In the genomic region with DNA sequence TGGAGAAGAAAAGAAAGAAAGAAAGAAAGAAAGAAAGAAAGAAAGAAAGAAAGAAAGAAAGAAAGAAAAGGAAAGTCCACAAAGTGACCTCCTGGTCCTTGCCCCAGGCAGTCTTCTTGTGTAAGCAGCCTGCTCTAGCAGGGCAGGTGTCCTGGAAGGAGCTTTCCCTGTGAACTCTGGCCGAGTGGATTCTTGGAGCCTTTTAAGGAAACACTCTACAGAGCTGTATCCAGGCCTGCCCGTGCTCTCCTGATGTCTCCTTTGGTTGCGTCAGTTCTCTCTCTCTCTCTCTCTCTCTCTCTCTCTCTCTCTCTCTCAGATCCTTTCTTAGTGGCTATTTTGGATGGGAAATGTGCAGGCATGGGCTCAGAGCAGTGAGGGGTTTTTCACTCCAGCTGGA, we compare ENCODE assay signal across 16 mouse cellular contexts.
DNase-seq lines count a peak whose midpoint lies in the region; ATAC-seq lines count a peak whose summit lies in the region.
"Had no signal": no experiment of that assay in that cellular context is flagged by ENCODE, and none has a peak within 500 bp of the region (broad histone marks: within the 10 kb centered on the region; RNA-seq: fewer than 3 reads in every experiment).

No protein-coding gene starts in this region.

- H3K4me3 ChIP-seq in liver, embryonic 11.5 days (ENCODE audit: low read depth, low read length) = no peak overlapping the region
- H3K4me3 ChIP-seq: forebrain, embryonic 12.5 days; hindbrain, embryonic 12.5 days; liver, embryonic 13.5 days; neural tube, embryonic 12.5 days had no signal

- no peaks in the 10 kb centered on the region for H3K36me3 ChIP-seq in liver, embryonic 11.5 days (ENCODE audit: control insufficient read depth, insufficient read depth, low read length)
- H3K36me3 ChIP-seq: embryonic facial prominence, embryonic 15.5 days; forebrain, embryonic 12.5 days; hindbrain, embryonic 12.5 days; liver, embryonic 13.5 days; neural tube, embryonic 12.5 days had no signal

- H3K4me2 ChIP-seq in liver, embryonic 11.5 days = no peak overlapping the region
- H3K4me2 ChIP-seq: forebrain, embryonic 12.5 days; hindbrain, embryonic 12.5 days; liver, embryonic 13.5 days; neural tube, embryonic 12.5 days had no signal

- 48% methylated on average over 3 of the region's 3 CpGs for WGBS in liver, embryonic 11.5 days

- no peaks in the 10 kb centered on the region for H3K9me3 ChIP-seq in liver, embryonic 11.5 days (ENCODE audit: control insufficient read depth, low read length)
- H3K9me3 ChIP-seq: embryonic facial prominence, embryonic 15.5 days; forebrain, embryonic 12.5 days; hindbrain, embryonic 12.5 days; liver, embryonic 13.5 days; neural tube, embryonic 12.5 days had no signal

- no peaks in the 10 kb centered on the region for H3K27me3 ChIP-seq in liver, embryonic 11.5 days (replicated peaks; ENCODE audit: control insufficient read depth, insufficient read depth, low read length)
- H3K27me3 ChIP-seq: embryonic facial prominence, embryonic 15.5 days; forebrain, embryonic 12.5 days; hindbrain, embryonic 12.5 days; liver, embryonic 13.5 days; neural tube, embryonic 12.5 days had no signal

- no peak overlapping the region for H3K27ac ChIP-seq in liver, embryonic 11.5 days (ENCODE audit: low read depth, low read length)
- H3K27ac ChIP-seq: embryonic facial prominence, embryonic 15.5 days; forebrain, embryonic 12.5 days; hindbrain, embryonic 12.5 days; liver, embryonic 13.5 days; neural tube, embryonic 12.5 days had no signal

- peak; percentile 9 for DNase-seq in urinary bladder, postnatal 14 days (ENCODE audit: low spot score)
- DNase-seq in urinary bladder, postnatal 10 days (ENCODE audit: low spot score) = no peak
- DNase-seq in kidney, adult 9 months = peak; percentile 90
- peak; percentile 25 to 57 for DNase-seq in kidney, postnatal 4 days
- DNase-seq in right cerebral cortex, postnatal 14 days = no peak
- no peak for DNase-seq in cerebellum, postnatal 36 days
- DNase-seq in liver, embryonic 11.5 days (ENCODE audit: low spot score) = no peak
- DNase-seq: adrenal gland, adult 8-10 months; cerebellum, adult 8-10 months; left cerebral cortex, postnatal 4 days; liver, embryonic 13.5 days; thymus, postnatal 36 days had no signal

- 0 out of 2 replicates have a peak, but pooled peaks cover 3% of the 10 kb centered on the region for H3K4me1 ChIP-seq in liver, embryonic 11.5 days (replicated peaks; ENCODE audit: control insufficient read depth, insufficient read depth, low read length)
- H3K4me1 ChIP-seq: embryonic facial prominence, embryonic 15.5 days; neural tube, embryonic 12.5 days had no signal

- H3K9ac ChIP-seq in liver, embryonic 11.5 days (ENCODE audit: low read depth, low read length) = no peak overlapping the region
- H3K9ac ChIP-seq: embryonic facial prominence, embryonic 15.5 days; forebrain, embryonic 12.5 days; hindbrain, embryonic 12.5 days; liver, embryonic 13.5 days; neural tube, embryonic 12.5 days had no signal

- ATAC-seq in liver, embryonic 11.5 days (replicated peaks; ENCODE audit: low FRiP score) = no peak

Comparison
In these comparisons a context has a peak if more than half of its experiments do, and no peak if none do; other contexts are left out.
1. DNase-seq: peak in urinary bladder, postnatal 14 days (single experiment), kidney, adult 9 months (single experiment) and kidney, postnatal 4 days (2 of 2); none in urinary bladder, postnatal 10 days (single experiment), right cerebral cortex, postnatal 14 days (single experiment), cerebellum, postnatal 36 days (0 of 2) and liver, embryonic 11.5 days (single experiment).